ENCODE assay signal across 25 mouse cellular contexts in genomic region chr9:15802413-15803027, GRCm38 (mm10).
"Had no signal": no experiment of that assay in that cellular context is flagged by ENCODE, and none has a peak within 500 bp of the region (broad histone marks: within the 10 kb centered on the region; RNA-seq: fewer than 3 reads in every experiment).

No protein-coding gene starts in this region.

- DNase-seq: gastrocnemius, postnatal 14 days; gastrocnemius, postnatal 36 days; heart, adult 18-20 months; heart, postnatal 14 days; heart, postnatal 36 days; kidney, adult 18-20 months; kidney, adult 8-10 months; kidney, postnatal 10 days; kidney, postnatal 25 days; kidney, postnatal 4 days; left cerebral cortex, postnatal 4 days; liver; liver, embryonic 13.5 days; liver, postnatal 0 days had no signal

- H3K27ac ChIP-seq: heart, embryonic 10.5 days; heart, embryonic 13.5 days; heart, embryonic 15.5 days; hindbrain, embryonic 13.5 days; hindbrain, embryonic 15.5 days; hindbrain, postnatal 0 days; left cerebral cortex, adult 2 months; limb, embryonic 12.5 days; liver, embryonic 13.5 days; liver, embryonic 15.5 days had no signal

- ATAC-seq: hindbrain, postnatal 0 days; intestine, embryonic 16.5 days; liver, postnatal 0 days had no signal

- H3K36me3 ChIP-seq: heart, embryonic 10.5 days; heart, embryonic 13.5 days; heart, embryonic 15.5 days; hindbrain, embryonic 13.5 days; hindbrain, embryonic 15.5 days; limb, embryonic 12.5 days; liver, embryonic 13.5 days; liver, embryonic 15.5 days had no signal

- H3K9me3 ChIP-seq: heart, embryonic 10.5 days; heart, embryonic 15.5 days; hindbrain, embryonic 13.5 days; hindbrain, embryonic 15.5 days; limb, embryonic 12.5 days; liver, embryonic 13.5 days; liver, embryonic 15.5 days had no signal

- H3K4me3 ChIP-seq: heart, embryonic 10.5 days; heart, embryonic 13.5 days; heart, embryonic 15.5 days; hindbrain, embryonic 13.5 days; hindbrain, embryonic 15.5 days; left cerebral cortex, adult 2 months; limb, embryonic 12.5 days; liver, embryonic 13.5 days; liver, embryonic 15.5 days had no signal

- H3K4me1 ChIP-seq: heart, embryonic 10.5 days; heart, embryonic 13.5 days; heart, embryonic 15.5 days; hindbrain, embryonic 13.5 days; hindbrain, embryonic 15.5 days; limb, embryonic 12.5 days; liver, embryonic 13.5 days; liver, embryonic 15.5 days had no signal

- H3K9ac ChIP-seq: heart, embryonic 13.5 days; heart, embryonic 15.5 days; hindbrain, embryonic 13.5 days; hindbrain, embryonic 15.5 days; limb, embryonic 12.5 days; liver, embryonic 13.5 days; liver, embryonic 15.5 days; liver, postnatal 0 days had no signal

- H3K4me2 ChIP-seq: heart, embryonic 13.5 days; heart, embryonic 15.5 days; hindbrain, embryonic 13.5 days; hindbrain, embryonic 15.5 days; limb, embryonic 12.5 days; liver, embryonic 11.5 days; liver, embryonic 13.5 days; liver, embryonic 15.5 days had no signal

- H3K27me3 ChIP-seq: heart, embryonic 13.5 days; heart, embryonic 15.5 days; hindbrain, embryonic 13.5 days; hindbrain, embryonic 15.5 days; limb, embryonic 12.5 days; liver, embryonic 13.5 days; liver, embryonic 15.5 days had no signal
